Mouse (Mus musculus) midbrain, embryonic 15.5 days (tissue): Measurements from ENCODE around the gene Tmem200a. TPM values are rescaled to one million over a fixed set of nuclear protein-coding genes. Genes with fewer than 3 reads are reported as not detected.

Experiments used
- ATAC-seq: fragments of 200-750 bp; cut with Nextera tagmentation; replicated peaks from 2 replicates; pipeline ENCODE4 v1.8.0; 2017; ENCODE audit warnings: moderate TSS enrichment
- H3K27ac ChIP-seq: fragments of 300-500 bp; sonication (generic); 2 replicates; pipeline ENCODE4 v1.5.1; 2015; ENCODE audit warnings: mild to moderate bottlenecking, inconsistent platforms
- H3K27me3 ChIP-seq: fragments of 300-500 bp; sonication (generic); replicated peaks from 2 replicates; pipeline ENCODE4 v1.6.1; 2015; ENCODE audit warnings: inconsistent platforms
- H3K36me3 ChIP-seq: fragments of 300-500 bp; sonication (generic); replicated peaks from 2 replicates; pipeline ENCODE4 v1.6.1; 2015; ENCODE audit warnings: inconsistent platforms
- H3K4me1 ChIP-seq: fragments of 300-500 bp; sonication (generic); 2 replicates; pipeline ENCODE4 v1.6.1; 2015; ENCODE audit warnings: inconsistent platforms
- H3K4me2 ChIP-seq: fragments of 300-500 bp; sonication (generic); 2 replicates; pipeline ENCODE4 v1.6.1; 2015; ENCODE audit warnings: inconsistent platforms, mild to moderate bottlenecking, moderate library complexity
- H3K4me3 ChIP-seq: fragments of 300-500 bp; sonication (generic); 2 replicates; pipeline ENCODE4 v1.5.1; 2015; ENCODE audit warnings: mild to moderate bottlenecking, inconsistent platforms
- H3K9ac ChIP-seq: fragments of 300-500 bp; sonication (generic); 2 replicates; pipeline ENCODE4 v1.6.1; 2015; ENCODE audit warnings: mild to moderate bottlenecking, inconsistent platforms
- H3K9me3 ChIP-seq: fragments of 300-500 bp; sonication (generic); 2 replicates; pipeline ENCODE4 v1.6.1; 2016; ENCODE audit warnings: inconsistent platforms
- WGBS: fragments of 180-500 bp; shearing (Covaris S2); methylation state at CpG from one replicate; pipeline ENCODE4 v1.1.7; 2015; ENCODE audit warnings: mixed read lengths; 5-methylcytosine and 5-hydroxymethylcytosine counted together
- polyA plus RNA-seq: library from polyadenylated mRNA; unstranded; fragments of >200 nt; fragmentation: Nextera tagmentation; extraction: Ambion mirVana; gene quantifications from 2 replicates; pipeline ENCODE4 v1.2.1, GENCODE M21; 2015

Gene Tmem200a
- 30.6 and 35.6 TPM in 2 replicates for polyA plus RNA-seq

GRCm38 (mm10) chr10:26078521-26079142 is at the start of gene Tmem200a:
Gene Tmem200a (minus strand): TSS chr10:26079052.
- no peaks in the 10 kb centered on the region for H3K9me3 ChIP-seq
- peak within 1 kb of the TSS; percentile 67 for H3K4me2 ChIP-seq
- WGBS, result under 1% methylated on average over 46 of the region's 46 CpGs
- peaks cover 12% of the 10 kb centered on the region for H3K4me1 ChIP-seq
- peak; percentile 94 for ATAC-seq
- peak within 1 kb of the TSS; percentile 74 for H3K4me3 ChIP-seq
- H3K27ac ChIP-seq, result peak within 1 kb of the TSS; percentile 74
- H3K36me3 ChIP-seq, result no peaks in the 10 kb centered on the region
- no peaks in the 10 kb centered on the region for H3K27me3 ChIP-seq
- peak within 1 kb of the TSS; percentile 79 for H3K9ac ChIP-seq

- H3K27me3 ChIP-seq, result no peaks in the 10 kb centered on the region
- H3K9me3 ChIP-seq, result no peaks in the 10 kb centered on the region
- no peak overlapping the region for H3K4me2 ChIP-seq
- no peaks in the 10 kb centered on the region for H3K36me3 ChIP-seq
- H3K4me3 ChIP-seq, result no peak overlapping the region
- no peak overlapping the region for H3K9ac ChIP-seq
- 65% methylated on average over 1 of the region's 1 CpGs for WGBS
- no peak overlapping the region for H3K27ac ChIP-seq
- no peaks in the 10 kb centered on the region for H3K4me1 ChIP-seq
- ATAC-seq, result no peak
Measured at GRCm38 (mm10) chr10:26119822-26120183, 41.0 kb upstream of the Tmem200a start.

GRCm38 (mm10) chr10:26119067-26119821 is 40.4 kb upstream of the Tmem200a start:
- H3K4me1 ChIP-seq, result no peaks in the 10 kb centered on the region
- H3K9ac ChIP-seq, result no peak overlapping the region
- H3K27me3 ChIP-seq, result no peaks in the 10 kb centered on the region
- WGBS, result 73% methylated on average over 6 of the region's 6 CpGs
- H3K27ac ChIP-seq, result no peak overlapping the region
- no peaks in the 10 kb centered on the region for H3K9me3 ChIP-seq
- ATAC-seq, result no peak
- no peaks in the 10 kb centered on the region for H3K36me3 ChIP-seq
- H3K4me3 ChIP-seq, result no peak overlapping the region
- no peak overlapping the region for H3K4me2 ChIP-seq

- no peak overlapping the region for H3K27ac ChIP-seq
- no peak overlapping the region for H3K9ac ChIP-seq
- no peak overlapping the region for H3K4me3 ChIP-seq
- WGBS, result 82% methylated on average over 4 of the region's 4 CpGs
- H3K36me3 ChIP-seq, result no peaks in the 10 kb centered on the region
- H3K9me3 ChIP-seq, result no peaks in the 10 kb centered on the region
- no peak for ATAC-seq
- no peaks in the 10 kb centered on the region for H3K27me3 ChIP-seq
- no peaks in the 10 kb centered on the region for H3K4me1 ChIP-seq
- no peak overlapping the region for H3K4me2 ChIP-seq
Measured at GRCm38 (mm10) chr10:26114409-26114808, 35.6 kb upstream of the Tmem200a start.

GRCm38 (mm10) chr10:26103330-26103982 is 24.6 kb upstream of the Tmem200a start:
- no peak overlapping the region for H3K4me3 ChIP-seq
- no peak overlapping the region for H3K9ac ChIP-seq
- H3K9me3 ChIP-seq, result no peaks in the 10 kb centered on the region
- no peak overlapping the region for H3K27ac ChIP-seq
- no peaks in the 10 kb centered on the region for H3K4me1 ChIP-seq
- WGBS, result 78% methylated on average over 3 of the region's 3 CpGs
- no peak overlapping the region for H3K4me2 ChIP-seq
- no peaks in the 10 kb centered on the region for H3K36me3 ChIP-seq
- no peak for ATAC-seq
- no peaks in the 10 kb centered on the region for H3K27me3 ChIP-seq

DNA sequence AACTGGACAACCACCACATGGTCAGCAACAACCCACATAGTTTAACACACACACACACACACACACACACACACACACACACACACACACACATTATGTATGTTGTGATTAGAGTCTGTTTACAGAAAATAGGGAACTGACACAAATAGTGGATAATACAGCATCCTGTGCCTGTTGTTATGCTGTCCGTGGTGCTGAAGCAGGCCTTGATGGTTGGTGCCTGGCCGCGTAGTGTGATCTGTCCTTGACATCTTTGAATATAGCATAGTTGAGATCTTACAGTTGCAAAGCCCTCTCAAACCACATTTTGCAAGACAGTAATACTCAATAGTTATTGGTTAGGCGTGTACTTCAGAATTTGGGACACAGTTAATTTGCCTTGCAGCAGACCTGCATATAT is 3.2 kb upstream of the Tmem200a start:
- WGBS, result 68% methylated on average over 4 of the region's 4 CpGs
- Histone ChIP-seq H3K9me3 (no peaks in the 10 kb centered on the region), H3K4me3 (no peak overlapping the region), H3K27me3 (no peaks in the 10 kb centered on the region), H3K9ac (no peak overlapping the region), H3K27ac (no peak overlapping the region), H3K4me2 (no peak overlapping the region), H3K4me1 (no peaks in the 10 kb centered on the region), H3K36me3 (no peaks in the 10 kb centered on the region)
- ATAC-seq, result no peak

DNA sequence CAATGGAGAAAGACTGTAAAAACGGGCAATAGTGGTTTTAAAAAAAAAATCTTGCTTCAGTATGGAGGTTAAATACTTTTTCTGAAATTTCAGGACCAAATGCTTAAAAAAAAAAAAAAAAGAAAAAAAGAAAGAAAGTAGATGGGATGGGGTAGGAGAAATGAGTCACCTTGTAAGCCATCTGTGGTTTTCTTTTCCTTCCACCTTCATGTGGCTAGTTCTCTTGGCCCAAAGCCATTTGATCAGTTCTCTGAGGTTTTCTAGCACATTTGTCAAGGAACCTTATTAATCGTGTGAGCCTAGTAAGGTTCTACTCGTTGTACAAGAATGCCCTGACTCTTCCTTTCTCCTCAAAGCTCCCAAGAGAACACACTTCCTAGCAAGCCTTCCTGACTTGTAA is 826 bp upstream of the Tmem200a start:
- Histone ChIP-seq H3K27me3 (no peaks in the 10 kb centered on the region), H3K9me3 (no peaks in the 10 kb centered on the region), H3K4me3 (no peak overlapping the region), H3K27ac (no peak overlapping the region), H3K9ac (no peak overlapping the region), H3K4me1 (peaks cover 12% of the 10 kb centered on the region), H3K4me2 (no peak overlapping the region), H3K36me3 (no peaks in the 10 kb centered on the region)
- no peak for ATAC-seq
- WGBS, result 90% methylated on average over 3 of the region's 3 CpGs

GRCm38 (mm10) chr10:26077671-26078481 is 976 bp downstream of the Tmem200a start, which contains the start of gene Gm9767:
Gene Gm9767 (plus strand): TSS chr10:26078255.
- peak within 1 kb of the TSS; percentile 74 for H3K4me3 ChIP-seq
- H3K4me1 ChIP-seq, result peaks cover 12% of the 10 kb centered on the region
- peak within 1 kb of the TSS; percentile 67 for H3K4me2 ChIP-seq
- H3K27ac ChIP-seq, result peak within 1 kb of the TSS; percentile 74
- H3K27me3 ChIP-seq, result no peaks in the 10 kb centered on the region
- no peaks in the 10 kb centered on the region for H3K9me3 ChIP-seq
- under 1% methylated on average over 52 of the region's 52 CpGs for WGBS
- H3K36me3 ChIP-seq, result no peaks in the 10 kb centered on the region
- H3K9ac ChIP-seq, result peak within 1 kb of the TSS; percentile 79
- peak; percentile 82 for ATAC-seq

DNA sequence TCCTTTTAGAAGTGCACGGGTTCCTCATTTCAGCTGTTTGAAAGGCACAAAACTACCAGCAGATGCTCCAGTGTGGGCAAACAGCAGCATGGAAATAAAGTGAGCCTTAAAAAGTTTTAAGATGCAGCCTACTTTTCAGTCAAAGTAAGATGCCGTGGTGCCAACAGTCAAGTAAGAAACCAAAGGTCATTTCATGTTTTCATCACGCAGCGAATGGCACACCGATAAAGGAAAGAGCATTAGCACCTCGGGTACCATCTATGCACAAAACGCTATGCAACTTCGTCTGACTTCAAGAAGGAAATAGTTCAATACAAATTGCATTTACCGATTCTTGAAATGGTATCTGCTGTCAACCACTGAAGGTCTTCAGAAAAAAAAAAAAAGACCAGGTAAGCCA is 1.9 kb downstream of the Tmem200a start:
- Histone ChIP-seq H3K9ac (peak overlapping the region; percentile 79), H3K27ac (no peak overlapping the region), H3K4me1 (peaks cover 12% of the 10 kb centered on the region), H3K27me3 (no peaks in the 10 kb centered on the region), H3K4me3 (peak overlapping the region; percentile 74), H3K36me3 (no peaks in the 10 kb centered on the region), H3K9me3 (no peaks in the 10 kb centered on the region), H3K4me2 (peak overlapping the region; percentile 67)
- WGBS, result 73% methylated on average over 9 of the region's 9 CpGs
- no peak for ATAC-seq

GRCm38 (mm10) chr10:26071986-26072385 is 6.9 kb downstream of the Tmem200a start:
- 84% methylated on average over 5 of the region's 5 CpGs for WGBS
- H3K4me1 ChIP-seq, result peaks cover 11% of the 10 kb centered on the region
- H3K36me3 ChIP-seq, result 0 out of 2 replicates have a peak, but pooled peaks cover 6% of the 10 kb centered on the region
- no peak overlapping the region for H3K4me3 ChIP-seq
- ATAC-seq, result no peak
- no peak overlapping the region for H3K27ac ChIP-seq
- no peaks in the 10 kb centered on the region for H3K27me3 ChIP-seq
- no peak overlapping the region for H3K9ac ChIP-seq
- H3K9me3 ChIP-seq, result no peaks in the 10 kb centered on the region
- no peak overlapping the region for H3K4me2 ChIP-seq

GRCm38 (mm10) chr10:26063071-26063470 is 15.8 kb downstream of the Tmem200a start:
- no peak overlapping the region for H3K27ac ChIP-seq
- 93% methylated on average over 4 of the region's 4 CpGs for WGBS
- H3K9ac ChIP-seq, result no peak overlapping the region
- no peaks in the 10 kb centered on the region for H3K9me3 ChIP-seq
- H3K4me3 ChIP-seq, result no peak overlapping the region
- no peak for ATAC-seq
- no peak overlapping the region for H3K4me2 ChIP-seq
- H3K4me1 ChIP-seq, result no peaks in the 10 kb centered on the region
- H3K36me3 ChIP-seq, result 0 out of 2 replicates have a peak, but pooled peaks cover 1% of the 10 kb centered on the region
- H3K27me3 ChIP-seq, result no peaks in the 10 kb centered on the region
